Mouse (Mus musculus) liver, postnatal 0 days (tissue): ENCODE measurements around the gene Dynlt1b.
"Not testable (repeated sequence)": the region's sequence is repeated elsewhere in the genome, so short reads cannot be mapped to it uniquely, and the experiment has no call there.

Experiments
- CTCF ChIP-seq: sonication (generic); IDR thresholded peaks from 2 replicates; pipeline ENCODE4 v1.5.1; 2016; ENCODE audit warnings: antibody characterized with exemption, low read depth
- EP300 ChIP-seq: IDR thresholded peaks from 2 replicates; pipeline ENCODE4 v1.6.1; 2016; ENCODE audit warnings: antibody characterized with exemption, low read depth, mild to moderate bottlenecking

- not testable (repeated sequence) for TF ChIP-seq CTCF, EP300
These were observed 46.0 kb downstream of the Dynlt1b start for GRCm38 (mm10) chr17:6475913-6476312.
